Mouse (Mus musculus) gastrocnemius, adult 2 months (tissue): ENCODE measurements around the gene Acoxl. TPM values are rescaled to one million over a fixed set of nuclear protein-coding genes. Genes with fewer than 3 reads are reported as not detected.

Source experiments
- DNase-seq: peaks from one replicate; pipeline ENCODE4 v3.0.0; 2022
- H3K27ac ChIP-seq: fragments of 200-600 bp; 2 replicates; pipeline ENCODE4 v1.8.1; 2022; ENCODE audit warnings: mild to moderate bottlenecking
- H3K4me3 ChIP-seq: fragments of 200-600 bp; 2 replicates; pipeline ENCODE4 v1.8.1; 2022; ENCODE audit warnings: mild to moderate bottlenecking, moderate library complexity
- CTCF ChIP-seq: fragments of 200-600 bp; IDR thresholded peaks from 2 replicates; pipeline ENCODE4 v1.8.1; 2022; ENCODE audit warnings: antibody characterized with exemption, mild to moderate bottlenecking, moderate library complexity
- intact Hi-C: fragments of 180-260 bp; cut with DNase I; formaldehyde crosslinking; loops from one replicate; pipeline ENCODE4 v1.15.1; 2025
- total RNA-seq, 2 experiments: library from RNA; stranded (reverse); gene quantifications; 2 replicates each; pipeline ENCODE4 v1.2.3; 2021

Gene Acoxl
- total RNA-seq, 2 experiments from 2014 or later, result 0.20 TPM; not detected in 1

- H3K4me3 ChIP-seq, result peak overlapping the region; percentile 83
- peak; percentile 44 for DNase-seq
- TF ChIP-seq CTCF, result no peak
- H3K27ac ChIP-seq, result peak overlapping the region; percentile 92
- intact Hi-C loops, result loop anchor here (5.0 kb wide), 2 partner anchors 186 to 334 kb away; partner anchors contain the start of gene Mtln
Observed at GRCm38 (mm10) chr2:128126591-128127051, 287.9 kb downstream of the Acoxl start.

GRCm38 (mm10) chr2:128127121-128127671 lies 288.5 kb downstream of the Acoxl start:
- peak; percentile 40 for TF ChIP-seq CTCF
- H3K27ac ChIP-seq, result peak overlapping the region; percentile 92
- intact Hi-C loops, result loop anchor here (5.0 kb wide), 2 partner anchors 185 to 335 kb away; partner anchors contain the start of gene Mtln
- peak overlapping the region; percentile 83 for H3K4me3 ChIP-seq
- peak; percentile 99 for DNase-seq

DNA sequence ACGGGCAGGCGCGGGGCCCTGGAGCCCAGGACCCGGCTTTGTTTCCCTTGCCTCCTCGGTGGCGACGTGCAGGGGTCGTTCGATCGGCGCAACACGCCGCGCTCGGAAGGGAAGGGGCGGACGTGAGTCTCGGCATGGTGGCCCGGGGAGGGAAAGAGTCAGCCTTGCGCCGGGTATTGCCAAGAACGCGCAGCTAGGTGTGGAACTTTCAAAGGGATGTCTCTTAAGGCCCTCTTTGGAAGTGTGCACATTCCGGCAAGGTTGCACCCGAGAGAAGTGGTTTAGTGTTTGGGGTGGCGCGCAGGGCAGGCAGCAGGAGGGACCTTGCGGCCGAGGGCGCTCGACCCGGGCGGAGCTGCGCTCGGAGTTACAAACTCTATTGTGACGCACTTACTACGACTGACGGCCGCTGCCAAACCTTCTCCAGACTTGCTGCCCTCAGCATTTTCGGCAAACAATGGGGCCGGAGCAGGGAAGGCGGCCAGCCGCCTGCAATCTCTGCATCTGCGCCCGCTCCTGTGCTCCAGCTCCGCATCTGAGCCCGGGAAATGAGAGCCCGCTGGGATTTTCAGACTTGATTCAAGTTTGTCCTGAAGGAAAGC lies 289.1 kb downstream of the Acoxl start:
- intact Hi-C loops, result loop anchor here (5.0 kb wide), 2 partner anchors 185 to 335 kb away; partner anchors contain the start of gene Mtln
- H3K27ac ChIP-seq, result peak overlapping the region; percentile 92

DNA sequence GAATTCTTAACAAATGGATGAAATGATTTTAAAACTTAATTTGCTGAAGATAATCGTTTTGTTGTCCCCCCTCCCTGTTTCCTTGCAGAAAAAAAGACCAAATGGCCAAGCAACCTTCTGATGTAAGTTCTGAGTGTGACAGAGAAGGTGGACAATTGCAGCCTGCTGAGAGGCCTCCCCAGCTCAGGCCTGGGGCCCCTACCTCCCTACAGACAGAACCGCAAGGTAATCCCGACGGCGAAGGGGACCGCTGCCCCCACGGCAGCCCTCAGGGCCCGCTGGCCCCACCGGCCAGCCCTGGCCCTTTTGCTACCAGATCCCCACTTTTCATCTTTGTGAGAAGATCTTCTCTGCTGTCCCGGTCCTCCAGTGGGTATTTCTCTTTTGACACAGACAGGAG lies 289.9 kb downstream of the Acoxl start:
- TF ChIP-seq CTCF, result no peak
- Histone ChIP-seq H3K4me3 (peak overlapping the region; percentile 83), H3K27ac (no peak overlapping the region)
- no peak for DNase-seq
- intact Hi-C loops, result loop anchor here (5.0 kb wide), 2 partner anchors 184 to 336 kb away; partner anchors contain the start of gene Mtln

More for the DNA sequence above, 289.1 kb downstream of the Acoxl start:
- peak; percentile 88 for DNase-seq
- peak overlapping the region; percentile 83 for H3K4me3 ChIP-seq
- no peak for TF ChIP-seq CTCF

DNA sequence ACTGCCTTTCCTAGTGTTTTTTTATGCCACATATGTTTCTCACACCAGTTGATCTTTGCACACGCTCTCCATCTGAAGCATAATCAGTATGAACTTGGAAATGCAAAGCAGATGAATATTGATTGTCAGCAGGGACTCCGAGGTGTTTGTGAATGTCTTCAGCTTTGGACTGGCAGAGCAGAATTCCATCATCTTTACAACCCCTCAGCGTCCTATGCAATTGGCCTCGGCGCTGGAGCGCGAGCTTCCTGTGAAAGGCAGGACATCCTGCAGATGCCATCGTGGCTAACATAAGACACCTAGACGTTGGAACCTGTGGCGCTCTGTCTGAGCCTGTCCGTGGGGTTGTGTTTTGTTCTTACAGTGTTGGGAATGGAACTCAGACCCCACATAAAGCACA lies 292.8 kb downstream of the Acoxl start:
- intact Hi-C loops, result no loop called here
- DNase-seq, result no peak
- H3K4me3 ChIP-seq, result no peak overlapping the region
- no peak overlapping the region for H3K27ac ChIP-seq
- TF ChIP-seq CTCF, result no peak

DNA sequence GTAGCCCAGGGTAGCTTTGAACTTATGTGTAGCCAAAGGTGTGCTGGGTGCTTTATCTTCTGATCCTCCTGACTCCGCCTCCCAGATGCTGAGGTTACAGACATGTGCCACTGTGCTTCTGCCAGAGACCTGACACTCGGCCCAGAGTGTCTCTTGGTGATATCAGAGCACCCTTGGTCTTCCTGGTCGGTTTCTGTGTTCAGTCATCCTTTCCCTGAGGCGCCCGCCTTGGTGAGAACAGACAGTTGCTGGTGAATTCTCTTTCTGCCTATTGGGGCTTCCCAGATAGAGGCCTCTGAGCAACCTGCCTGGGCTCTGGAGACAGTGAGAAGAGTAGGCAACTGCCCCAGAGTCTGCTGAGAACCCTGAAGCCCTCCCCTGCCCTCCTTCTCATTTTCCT lies 294.0 kb downstream of the Acoxl start:
- Histone ChIP-seq H3K4me3 (no peak overlapping the region), H3K27ac (no peak overlapping the region)
- DNase-seq, result no peak
- intact Hi-C loops, result no loop called here
- TF ChIP-seq CTCF, result no peak

- Histone ChIP-seq H3K27ac (no peak overlapping the region), H3K4me3 (no peak overlapping the region)
- intact Hi-C loops, result no loop called here
- DNase-seq, result no peak
- TF ChIP-seq CTCF, result no peak
Observed at GRCm38 (mm10) chr2:128133865-128134264, 295.2 kb downstream of the Acoxl start.

DNA sequence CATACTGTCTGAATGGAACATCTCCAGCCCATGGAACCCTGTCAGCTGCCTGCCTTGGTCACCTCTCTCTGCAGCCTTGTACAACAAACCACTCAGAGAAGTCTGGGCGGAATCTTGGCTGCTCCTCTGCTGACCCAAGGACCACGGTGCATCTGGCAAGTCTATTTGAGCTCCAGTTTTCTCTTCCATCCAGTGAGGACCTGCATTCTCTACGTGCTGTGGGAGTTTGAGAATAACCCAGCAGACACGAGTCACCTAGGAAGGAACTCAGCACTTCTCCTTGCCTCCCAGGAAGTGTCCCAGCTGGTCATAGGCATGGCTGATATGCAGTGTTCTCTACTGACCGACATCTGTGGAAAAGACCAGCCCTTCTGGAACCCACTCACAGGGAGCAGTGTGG lies 295.8 kb downstream of the Acoxl start:
- no peak for TF ChIP-seq CTCF
- intact Hi-C loops, result no loop called here
- H3K27ac ChIP-seq, result no peak overlapping the region; the same call in 1 of the 2 replicates

DNA sequence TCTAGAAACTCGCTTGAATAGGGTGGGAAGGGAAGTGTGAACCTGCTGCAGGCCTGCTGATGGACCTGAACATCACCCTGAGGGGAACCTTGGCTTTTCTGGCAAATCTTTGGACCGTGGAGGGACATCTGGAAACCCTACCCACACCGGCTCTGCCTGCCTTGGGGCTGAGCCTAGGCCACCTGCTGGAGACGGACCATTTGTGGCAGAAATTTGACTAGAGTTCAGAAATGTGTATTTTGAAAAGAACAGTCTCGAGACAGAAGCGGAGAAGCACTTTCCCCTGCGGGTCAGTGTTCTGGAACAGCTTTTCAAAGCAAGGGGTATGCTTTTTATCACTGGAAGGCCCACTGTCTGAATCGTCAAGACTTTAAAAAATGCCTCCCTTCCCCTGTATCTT lies 296.3 kb downstream of the Acoxl start:
- peak; percentile 12; the same call in 1 of the 2 replicates for TF ChIP-seq CTCF
- intact Hi-C loops, result no loop called here
- peak overlapping the region; percentile 31 for H3K27ac ChIP-seq
- DNase-seq, result no peak
- no peak overlapping the region for H3K4me3 ChIP-seq

More for the DNA sequence above, 295.8 kb downstream of the Acoxl start:
- DNase-seq, result no peak
- no peak overlapping the region for H3K4me3 ChIP-seq

GRCm38 (mm10) chr2:128136769-128137433 lies 298.2 kb downstream of the Acoxl start:
- Histone ChIP-seq H3K4me3 (no peak overlapping the region; the same call in 1 of the 2 replicates), H3K27ac (peak overlapping the region; percentile 73)
- intact Hi-C loops, result no loop called here
- TF ChIP-seq CTCF, result no peak
- no peak for DNase-seq

GRCm38 (mm10) chr2:128137480-128138276 lies 299.0 kb downstream of the Acoxl start:
- Histone ChIP-seq H3K27ac (peak overlapping the region; percentile 73), H3K4me3 (peak overlapping the region; percentile 25)
- intact Hi-C loops, result no loop called here
- peak; percentile 57 for DNase-seq
- no peak for TF ChIP-seq CTCF

DNA sequence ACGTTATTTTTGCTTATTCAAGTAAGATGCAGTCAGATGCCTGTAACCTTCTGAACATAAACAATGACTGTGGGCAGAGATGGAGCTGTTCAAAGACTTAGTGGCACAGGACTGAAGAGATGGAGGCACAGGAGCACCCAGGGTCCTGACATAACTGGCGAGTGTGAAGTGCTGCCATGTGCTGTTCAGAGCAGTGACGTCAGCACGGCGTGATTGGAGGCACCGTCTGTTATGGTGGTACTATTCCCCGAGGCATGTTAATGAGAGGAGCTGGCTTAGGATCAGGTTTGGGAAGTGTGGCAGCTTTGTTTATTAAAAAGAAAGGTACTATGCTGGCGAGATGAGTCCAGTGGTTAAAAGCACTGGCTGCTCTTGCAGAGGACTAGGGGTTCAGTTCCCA lies 300.2 kb downstream of the Acoxl start:
- Histone ChIP-seq H3K4me3 (no peak overlapping the region), H3K27ac (peak overlapping the region; percentile 82)
- intact Hi-C loops, result no loop called here
- no peak for DNase-seq
- no peak for TF ChIP-seq CTCF
